Mouse (Mus musculus): ENCODE measurements around the gene Ypel1. TPM values are rescaled to one million over a fixed set of nuclear protein-coding genes. Genes with fewer than 3 reads are reported as not detected.

Ypel1 gene
- polyA plus RNA-seq, 1 experiment from 2014 or later, result 119 TPM

DNA sequence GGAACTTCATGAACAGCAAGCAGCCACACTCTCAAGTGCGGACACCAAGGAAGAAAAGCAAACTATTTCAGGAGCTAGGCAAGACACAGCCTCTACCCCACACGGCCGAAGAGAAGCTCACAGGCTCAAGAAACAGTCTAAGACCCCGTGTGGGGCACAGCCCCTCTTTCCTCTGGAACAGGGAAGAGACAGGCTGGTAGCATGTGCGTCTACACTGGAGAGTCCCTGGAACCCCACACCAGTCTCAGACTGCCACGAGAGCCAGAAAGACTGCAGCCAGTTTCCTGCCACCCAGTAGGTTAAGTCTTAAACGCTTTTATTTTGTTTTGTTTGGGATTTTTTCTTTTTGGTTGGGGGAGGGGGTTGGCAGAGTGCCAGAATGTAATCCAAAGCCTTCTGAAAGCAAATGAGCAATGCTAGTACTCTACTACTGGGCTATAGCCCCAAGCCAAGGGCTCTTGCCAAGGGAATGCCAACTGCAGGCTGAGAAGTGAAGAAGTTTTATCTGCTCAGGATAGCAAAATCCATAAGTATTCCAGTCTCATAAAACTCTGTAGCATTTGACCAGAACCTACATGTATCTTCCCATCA lies 33.2 kb downstream of the Ypel1 start:
- Histone ChIP-seq H3K9me3 (ENCODE audit: control insufficient read depth, low read length) (no peaks in the 10 kb centered on the region), H3K27me3 (ENCODE audit: control insufficient read depth, insufficient read depth, low read length) (no peaks in the 10 kb centered on the region), H3K27ac (ENCODE audit: low read depth, low read length) (no peak overlapping the region), H3K9ac (ENCODE audit: low read length) (no peak overlapping the region), H3K4me2 (ENCODE audit: low read depth, low read length, severe bottlenecking) (no peak overlapping the region), H3K4me1 (replicated peaks; ENCODE audit: control insufficient read depth, insufficient read depth, low read length) (no peaks in the 10 kb centered on the region), H3K36me3 (ENCODE audit: control insufficient read depth, insufficient read depth, low read length) (peaks cover 10% of the 10 kb centered on the region; the same call in 1 of the 2 replicates), H3K4me3 (ENCODE audit: low read depth, low read length) (no peak overlapping the region)
- DNase-seq (ENCODE audit: low spot score), result no peak
- no peak for ATAC-seq (replicated peaks; ENCODE audit: low FRiP score)
- 83% methylated on average over 7 of the region's 7 CpGs for WGBS

DNA sequence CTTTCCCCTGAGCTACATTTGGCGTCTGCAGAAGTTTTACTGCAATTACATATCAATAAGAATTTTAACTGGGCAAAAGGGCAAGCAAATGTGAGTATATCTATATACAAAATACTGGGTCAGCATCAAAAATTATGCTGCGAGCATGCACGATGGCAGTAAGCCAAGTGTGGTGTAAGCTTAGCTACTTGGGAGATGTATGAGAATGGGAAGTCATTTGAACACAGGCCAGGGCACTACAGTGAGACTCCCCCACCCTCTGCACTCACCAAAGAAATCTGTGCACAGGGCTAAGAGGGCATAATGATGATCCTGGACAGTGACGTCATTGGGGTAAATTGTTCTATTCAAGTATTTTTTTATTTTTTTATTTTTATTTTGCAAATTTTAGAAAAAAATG lies 35.1 kb downstream of the Ypel1 start:
- Histone ChIP-seq H3K9ac (ENCODE audit: low read length) (no peak overlapping the region), H3K4me3 (ENCODE audit: low read depth, low read length) (no peak overlapping the region), H3K36me3 (ENCODE audit: control insufficient read depth, insufficient read depth, low read length) (peaks cover 3% of the 10 kb centered on the region; the same call in 1 of the 2 replicates), H3K4me2 (ENCODE audit: low read depth, low read length, severe bottlenecking) (no peak overlapping the region), H3K4me1 (replicated peaks; ENCODE audit: control insufficient read depth, insufficient read depth, low read length) (no peaks in the 10 kb centered on the region), H3K9me3 (ENCODE audit: control insufficient read depth, low read length) (no peaks in the 10 kb centered on the region), H3K27ac (ENCODE audit: low read depth, low read length) (no peak overlapping the region), H3K27me3 (ENCODE audit: control insufficient read depth, insufficient read depth, low read length) (no peaks in the 10 kb centered on the region)
- WGBS, result 92% methylated on average over 4 of the region's 4 CpGs
- no peak for ATAC-seq (replicated peaks; ENCODE audit: low FRiP score)
- no peak for DNase-seq (ENCODE audit: low spot score)

DNA sequence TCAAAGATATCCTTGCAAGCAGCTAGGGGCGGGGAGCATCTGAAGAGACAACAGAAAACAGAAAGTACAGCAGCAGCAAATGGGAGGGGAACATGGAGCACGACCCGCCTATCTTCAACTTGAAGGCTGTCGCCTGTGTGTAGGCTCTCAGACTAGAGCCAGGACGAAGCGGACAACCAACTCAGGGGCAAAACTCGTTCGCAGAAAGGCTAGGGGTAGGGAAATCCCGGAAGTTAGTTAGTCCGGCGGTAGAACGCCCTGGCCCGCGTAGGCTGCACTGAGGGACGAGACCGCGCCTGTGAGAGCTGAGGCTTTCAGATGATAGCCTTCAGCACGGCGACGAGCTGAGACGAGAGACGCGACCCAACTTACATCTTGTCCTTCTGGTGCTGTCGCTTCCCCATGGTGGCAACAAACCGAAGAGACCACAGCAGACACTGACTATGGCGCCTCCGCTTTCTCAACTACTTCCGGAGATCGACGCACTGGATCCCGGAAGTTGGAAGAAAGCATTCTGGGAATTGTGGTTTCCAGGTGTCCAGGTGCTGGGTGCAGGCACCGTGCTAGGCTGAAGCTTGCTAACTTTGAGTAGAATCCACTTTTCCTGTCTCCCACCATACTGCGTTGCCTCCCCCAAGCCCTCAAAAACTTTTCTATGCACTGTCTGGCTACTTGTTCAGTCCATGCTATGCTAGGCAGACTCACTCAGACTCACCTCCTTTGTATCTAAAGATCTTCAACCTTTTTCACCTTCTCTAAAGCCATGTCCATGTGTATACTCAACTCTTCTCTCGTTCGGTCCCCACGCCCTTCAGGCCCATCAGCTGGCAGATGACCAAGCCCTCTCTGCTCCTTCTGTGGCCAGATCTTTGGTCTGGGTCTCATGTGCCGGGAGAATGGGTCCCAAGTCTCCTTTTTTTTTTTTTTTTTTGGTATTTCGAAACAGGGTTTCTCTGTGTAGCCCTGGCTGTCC lies 41.6 kb downstream of the Ypel1 start, which contains the start of gene Ppil2:
Gene Ppil2 (minus strand): TSS at position 487 of the 973 bp plus-strand sequence.
- H3K36me3 ChIP-seq (ENCODE audit: control insufficient read depth, insufficient read depth, low read length), result peaks cover 7% of the 10 kb centered on the region; the same call in 1 of the 2 replicates
- WGBS, result 9% methylated on average over 37 of the region's 38 CpGs
- peak within 1 kb of the TSS; percentile 75 for H3K9ac ChIP-seq (ENCODE audit: low read length)
- ATAC-seq (replicated peaks; ENCODE audit: low FRiP score), result peak; percentile 79
- peak within 1 kb of the TSS; percentile 69 for H3K4me2 ChIP-seq (ENCODE audit: low read depth, low read length, severe bottlenecking)
- H3K9me3 ChIP-seq (ENCODE audit: control insufficient read depth, low read length), result no peaks in the 10 kb centered on the region
- peaks cover 3% of the 10 kb centered on the region; the same call in 1 of the 2 replicates for H3K4me1 ChIP-seq (replicated peaks; ENCODE audit: control insufficient read depth, insufficient read depth, low read length)
- no peak within 1 kb of the TSS for H3K27ac ChIP-seq (ENCODE audit: low read depth, low read length)
- peak; percentile 77 for DNase-seq (ENCODE audit: low spot score)
- H3K27me3 ChIP-seq (ENCODE audit: control insufficient read depth, insufficient read depth, low read length), result no peaks in the 10 kb centered on the region
- peak within 1 kb of the TSS; percentile 86 for H3K4me3 ChIP-seq (ENCODE audit: low read depth, low read length)

DNA sequence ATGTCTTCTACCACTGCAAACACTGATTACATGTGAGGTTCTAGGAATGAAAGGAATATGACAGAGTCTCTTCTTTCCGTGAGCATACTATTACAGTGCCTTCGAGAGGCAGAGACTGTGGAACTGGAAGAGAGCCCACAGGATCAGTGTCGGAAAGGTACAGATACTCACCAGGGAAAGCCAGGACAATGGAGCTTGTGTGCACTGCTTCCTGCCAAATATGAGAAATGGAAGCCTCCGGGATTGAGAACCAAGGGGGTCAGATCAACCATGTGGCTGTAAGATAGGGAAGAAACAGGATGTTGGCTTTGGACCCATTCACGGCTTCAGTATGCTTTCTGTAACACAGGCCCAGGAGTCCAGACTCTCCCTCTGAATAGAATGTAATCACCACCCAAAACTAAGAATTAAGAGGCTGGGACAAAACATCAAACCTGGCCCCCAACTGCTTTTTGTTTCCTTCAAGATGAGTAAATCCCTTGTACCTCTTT lies 47.9 kb downstream of the Ypel1 start:
- Histone ChIP-seq H3K9ac (ENCODE audit: low read length) (no peak overlapping the region), H3K9me3 (ENCODE audit: control insufficient read depth, low read length) (no peaks in the 10 kb centered on the region), H3K27ac (ENCODE audit: low read depth, low read length) (no peak overlapping the region), H3K4me1 (replicated peaks; ENCODE audit: control insufficient read depth, insufficient read depth, low read length) (peaks cover 8% of the 10 kb centered on the region; the same call in 1 of the 2 replicates), H3K4me3 (ENCODE audit: low read depth, low read length) (no peak overlapping the region), H3K4me2 (ENCODE audit: low read depth, low read length, severe bottlenecking) (no peak overlapping the region), H3K36me3 (ENCODE audit: control insufficient read depth, insufficient read depth, low read length) (peaks cover 10% of the 10 kb centered on the region; the same call in 1 of the 2 replicates), H3K27me3 (ENCODE audit: control insufficient read depth, insufficient read depth, low read length) (no peaks in the 10 kb centered on the region)
- WGBS, result 95% methylated on average over 5 of the region's 5 CpGs
- ATAC-seq (replicated peaks; ENCODE audit: low FRiP score) (no peak), DNase-seq (ENCODE audit: low spot score) (no peak)

DNA sequence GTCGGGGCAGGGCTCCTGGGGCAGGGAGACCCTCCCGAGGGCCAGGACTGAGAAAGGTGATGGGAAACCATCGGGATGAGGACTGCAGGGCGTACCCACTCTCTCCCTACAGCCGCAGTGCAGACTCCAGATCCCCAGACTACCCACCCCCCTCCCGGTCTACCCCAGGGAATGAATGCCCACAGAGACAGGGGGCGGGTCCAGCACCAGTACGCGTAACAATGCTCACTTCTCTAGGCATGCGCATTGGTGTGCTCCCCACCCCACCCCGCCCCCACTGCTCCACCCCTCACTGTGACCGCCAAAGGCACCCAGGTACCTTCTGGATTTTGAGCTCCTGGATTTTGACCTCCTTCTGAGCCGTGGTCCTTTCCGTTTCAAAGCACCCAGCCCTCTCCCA lies 52.1 kb downstream of the Ypel1 start:
- Histone ChIP-seq H3K9ac (ENCODE audit: low read length) (no peak overlapping the region; the same call in 1 of the 2 replicates), H3K4me2 (ENCODE audit: low read depth, low read length, severe bottlenecking) (peak overlapping the region; percentile 16; the same call in 1 of the 2 replicates), H3K27ac (ENCODE audit: low read depth, low read length) (no peak overlapping the region), H3K27me3 (ENCODE audit: control insufficient read depth, insufficient read depth, low read length) (no peaks in the 10 kb centered on the region), H3K4me3 (ENCODE audit: low read depth, low read length) (no peak overlapping the region), H3K36me3 (ENCODE audit: control insufficient read depth, insufficient read depth, low read length) (peaks cover 3% of the 10 kb centered on the region; the same call in 1 of the 2 replicates), H3K9me3 (ENCODE audit: control insufficient read depth, low read length) (no peaks in the 10 kb centered on the region), H3K4me1 (replicated peaks; ENCODE audit: control insufficient read depth, insufficient read depth, low read length) (peaks cover 13% of the 10 kb centered on the region; the same call in 1 of the 2 replicates)
- WGBS, result 41% methylated on average over 14 of the region's 14 CpGs
- ATAC-seq (replicated peaks; ENCODE audit: low FRiP score), result 0 out of 2 replicates have a peak, but pooled peaks have one; percentile 19
- DNase-seq (ENCODE audit: low spot score), result no peak

DNA sequence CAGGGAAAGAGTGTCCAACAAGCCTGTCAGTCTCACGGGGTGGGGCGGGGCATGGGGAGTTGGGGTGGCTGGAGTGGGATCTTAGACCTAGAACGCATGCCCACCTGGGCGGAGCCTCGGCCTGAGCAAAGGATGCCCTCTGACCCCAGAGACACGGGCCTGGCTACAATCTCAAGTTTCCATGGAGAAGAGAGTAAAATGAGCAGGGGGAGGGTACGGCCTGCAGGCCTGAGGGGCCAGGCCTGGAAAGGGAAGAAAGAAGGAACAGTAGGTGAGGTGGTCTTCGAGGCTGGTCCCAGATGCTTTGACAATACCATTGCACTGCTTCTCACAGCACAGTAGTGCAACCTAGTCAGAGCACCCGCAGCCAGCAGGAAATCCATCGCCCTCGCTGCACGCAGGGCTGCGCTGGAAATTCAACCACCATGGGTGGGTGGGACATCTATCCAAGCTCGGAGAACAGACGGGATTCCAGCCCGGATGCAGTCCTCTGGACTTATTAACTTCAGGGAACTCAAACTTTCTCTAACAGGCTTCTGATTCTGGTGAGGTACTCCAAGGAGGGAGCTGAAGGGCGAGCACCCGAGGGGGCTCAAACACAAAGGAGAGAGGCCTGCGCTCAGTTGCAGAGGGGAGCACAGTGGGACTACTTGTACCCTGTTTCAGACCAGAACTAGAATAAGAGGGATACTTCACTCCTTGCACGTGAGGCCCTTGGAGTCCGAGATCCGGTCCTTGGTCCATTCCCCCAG lies 54.8 kb downstream of the Ypel1 start:
- Histone ChIP-seq H3K9ac (ENCODE audit: low read length) (peak overlapping the region; percentile 88), H3K9me3 (ENCODE audit: control insufficient read depth, low read length) (no peaks in the 10 kb centered on the region), H3K27ac (ENCODE audit: low read depth, low read length) (peak overlapping the region; percentile 77), H3K4me2 (ENCODE audit: low read depth, low read length, severe bottlenecking) (peak overlapping the region; percentile 84), H3K27me3 (ENCODE audit: control insufficient read depth, insufficient read depth, low read length) (no peaks in the 10 kb centered on the region), H3K4me1 (replicated peaks; ENCODE audit: control insufficient read depth, insufficient read depth, low read length) (peaks cover 13% of the 10 kb centered on the region; the same call in 1 of the 2 replicates), H3K36me3 (ENCODE audit: control insufficient read depth, insufficient read depth, low read length) (peaks cover 3% of the 10 kb centered on the region; the same call in 1 of the 2 replicates), H3K4me3 (ENCODE audit: low read depth, low read length) (peak overlapping the region; percentile 67)
- DNase-seq (ENCODE audit: low spot score) (peak; percentile 85), ATAC-seq (replicated peaks; ENCODE audit: low FRiP score) (peak; percentile 60)
- 1% methylated on average over 22 of the region's 22 CpGs for WGBS

DNA sequence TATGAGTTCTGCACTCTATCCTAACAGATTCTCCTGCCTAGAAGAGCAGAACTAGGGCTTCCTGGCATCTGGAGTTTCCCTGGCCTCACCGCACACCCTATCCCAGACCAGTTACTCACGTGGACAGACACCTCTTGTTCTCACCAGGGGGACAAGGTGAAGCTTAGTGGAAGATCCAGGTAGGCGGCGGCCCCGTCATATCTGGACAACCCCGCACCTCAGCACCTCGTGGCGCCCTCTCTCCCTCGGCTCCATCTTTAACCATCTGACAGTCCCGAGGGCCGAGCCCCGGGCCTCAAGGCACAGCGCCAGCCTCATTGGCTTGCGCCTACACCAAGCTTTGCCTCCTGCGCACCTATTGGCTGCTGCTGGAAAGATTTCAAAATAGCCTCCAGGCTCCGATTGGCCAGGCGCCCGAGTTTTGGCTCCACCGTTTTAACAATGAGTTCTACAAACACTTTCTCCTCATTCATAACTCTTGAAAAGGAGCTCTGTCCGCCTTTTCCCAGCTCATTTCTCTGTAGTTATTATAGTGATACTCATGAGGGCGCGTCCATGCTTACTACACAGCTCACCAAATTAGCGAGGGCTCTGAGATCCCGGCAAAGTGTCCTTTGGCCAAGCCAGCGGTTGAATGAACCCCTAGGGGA lies 55.5 kb downstream of the Ypel1 start, which contains the start of gene 2610318N02Rik:
Gene 2610318N02Rik (minus strand): TSS at position 297 of the 650 bp plus-strand sequence.
- DNase-seq (ENCODE audit: low spot score), result peak; percentile 92
- WGBS, result under 1% methylated on average over 25 of the region's 25 CpGs
- Histone ChIP-seq H3K4me3 (ENCODE audit: low read depth, low read length) (peak within 1 kb of the TSS; percentile 67), H3K4me2 (ENCODE audit: low read depth, low read length, severe bottlenecking) (peak within 1 kb of the TSS; percentile 84), H3K4me1 (replicated peaks; ENCODE audit: control insufficient read depth, insufficient read depth, low read length) (peaks cover 13% of the 10 kb centered on the region; the same call in 1 of the 2 replicates), H3K9ac (ENCODE audit: low read length) (peak within 1 kb of the TSS; percentile 88), H3K27me3 (ENCODE audit: control insufficient read depth, insufficient read depth, low read length) (no peaks in the 10 kb centered on the region), H3K27ac (ENCODE audit: low read depth, low read length) (peak within 1 kb of the TSS; percentile 77), H3K9me3 (ENCODE audit: control insufficient read depth, low read length) (no peaks in the 10 kb centered on the region), H3K36me3 (ENCODE audit: control insufficient read depth, insufficient read depth, low read length) (peaks cover 3% of the 10 kb centered on the region; the same call in 1 of the 2 replicates)
- peak; percentile 95 for ATAC-seq (replicated peaks; ENCODE audit: low FRiP score)
